Mouse (Mus musculus) embryonic fibroblast, embryonic 13.5 days (primary cell): Measurements from ENCODE around the gene Cdx2. TPM values are rescaled to one million over a fixed set of nuclear protein-coding genes. Genes with fewer than 3 reads are reported as not detected.

Experiments
- H3K27ac ChIP-seq: 2 replicates; pipeline ENCODE4 v1.5.1; 2012; ENCODE audit warnings: low read length, control low read depth, inconsistent platforms; ENCODE audit not compliant: insufficient read depth
- H3K4me1 ChIP-seq: 2 replicates; pipeline ENCODE4 v1.6.1; 2011; ENCODE audit warnings: low read length; ENCODE audit not compliant: control insufficient read depth, insufficient read depth
- H3K4me3 ChIP-seq: 2 replicates; pipeline ENCODE4 v1.5.1; 2011; ENCODE audit warnings: mild to moderate bottlenecking, control low read depth, low read length; ENCODE audit not compliant: insufficient read depth
- CTCF ChIP-seq: IDR thresholded peaks from 2 replicates; pipeline ENCODE4 v1.5.1; 2011; ENCODE audit warnings: mild to moderate bottlenecking, control low read depth, low read length, moderate library complexity, borderline replicate concordance; ENCODE audit not compliant: insufficient read depth
- POLR2A ChIP-seq: IDR thresholded peaks from 2 replicates; pipeline ENCODE4 v1.6.1; 2011; ENCODE audit warnings: low read depth, mild to moderate bottlenecking, control low read depth, low read length, moderate library complexity
- polyA plus RNA-seq: library from polyadenylated mRNA; stranded (reverse); fragments of >200 nt; gene quantifications from 2 replicates; pipeline ENCODE4 v1.2.4, GENCODE M21; 2011; ENCODE audit warnings: low read depth; ENCODE audit not compliant: missing spikeins, insufficient read length

The Cdx2 gene
- polyA plus RNA-seq, 1 experiment: not detected

DNA sequence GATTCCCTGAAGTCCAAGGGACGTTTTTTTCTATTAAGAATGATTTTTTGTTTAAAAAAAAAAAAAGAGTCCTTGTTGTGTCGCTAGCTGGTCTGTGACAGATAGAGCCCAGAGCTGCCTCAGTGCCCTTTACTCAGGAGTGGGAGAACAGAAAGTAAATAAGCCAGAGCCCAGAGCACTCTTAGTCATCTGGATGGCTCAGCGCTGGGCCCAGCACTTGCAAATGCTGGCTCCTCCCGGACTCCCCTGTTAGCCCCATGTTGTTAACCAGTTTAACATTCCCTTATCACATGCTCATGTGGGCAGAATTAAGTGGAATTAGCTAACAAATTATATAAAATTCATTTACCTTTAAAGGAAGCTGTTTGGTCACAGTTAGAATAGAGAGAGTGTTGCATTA is 43.1 kb downstream of the Cdx2 start:
- no peak overlapping the region for H3K4me3 ChIP-seq
- H3K4me1 ChIP-seq: no peaks in the 10 kb centered on the region
- TF ChIP-seq CTCF (no peak), POLR2A (no peak)
- no peak overlapping the region for H3K27ac ChIP-seq

- H3K4me3 ChIP-seq: no peak overlapping the region
- H3K27ac ChIP-seq: no peak overlapping the region
- no peaks in the 10 kb centered on the region for H3K4me1 ChIP-seq
- TF ChIP-seq CTCF (no peak), POLR2A (no peak)
These were observed 45.0 kb downstream of the Cdx2 start for GRCm38 (mm10) chr5:147261899-147262541.

DNA sequence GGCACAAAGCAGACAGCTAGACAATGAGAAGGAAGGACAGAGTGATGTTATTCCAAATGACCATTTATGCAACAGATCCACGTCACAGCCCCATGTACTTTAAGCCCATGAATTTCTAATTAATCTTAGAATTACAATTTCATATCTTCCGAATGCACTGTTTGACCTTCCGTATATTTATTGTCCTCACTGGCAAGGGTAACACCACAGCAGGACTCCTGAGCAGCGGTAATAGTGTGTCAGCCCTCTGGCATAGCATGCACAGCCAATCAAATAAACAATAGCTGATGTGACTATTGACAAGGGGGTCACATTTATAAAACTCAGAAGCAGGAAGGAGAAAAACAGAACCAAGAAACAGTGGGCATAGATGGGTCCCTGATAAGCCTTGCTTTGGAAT is 46.3 kb downstream of the Cdx2 start:
- no peak for TF ChIP-seq POLR2A
- TF ChIP-seq CTCF: no peak
- Histone ChIP-seq H3K4me1 (no peaks in the 10 kb centered on the region), H3K27ac (no peak overlapping the region), H3K4me3 (no peak overlapping the region)

- Histone ChIP-seq H3K27ac (no peak overlapping the region), H3K4me1 (no peaks in the 10 kb centered on the region), H3K4me3 (no peak overlapping the region)
- TF ChIP-seq CTCF: no peak
These were observed 46.9 kb downstream of the Cdx2 start for GRCm38 (mm10) chr5:147260189-147260588.

Other genes with a start within 250 kb of the Cdx2 start
- gene Lnx2, start 230.7 kb downstream of the Cdx2 start, polyA plus RNA-seq: 8.4 and 8.6 TPM in 2 replicates
- gene Polr1d, start 230.2 kb downstream of the Cdx2 start, polyA plus RNA-seq: 119 and 141 TPM in 2 replicates
- not detected in 2 replicates for gene Gsx1, start 118.6 kb downstream of the Cdx2 start, polyA plus RNA-seq
- not detected in 2 replicates for gene Pdx1, start 37.3 kb downstream of the Cdx2 start, polyA plus RNA-seq
- not detected in 2 replicates for gene Urad, start 15.2 kb upstream of the Cdx2 start, polyA plus RNA-seq
- gene Flt3, start 93.2 kb upstream of the Cdx2 start, polyA plus RNA-seq: not detected in 2 replicates
- gene Pan3, start 122.9 kb upstream of the Cdx2 start, polyA plus RNA-seq: 70.4 and 105 TPM in 2 replicates